In the genomic region with DNA sequence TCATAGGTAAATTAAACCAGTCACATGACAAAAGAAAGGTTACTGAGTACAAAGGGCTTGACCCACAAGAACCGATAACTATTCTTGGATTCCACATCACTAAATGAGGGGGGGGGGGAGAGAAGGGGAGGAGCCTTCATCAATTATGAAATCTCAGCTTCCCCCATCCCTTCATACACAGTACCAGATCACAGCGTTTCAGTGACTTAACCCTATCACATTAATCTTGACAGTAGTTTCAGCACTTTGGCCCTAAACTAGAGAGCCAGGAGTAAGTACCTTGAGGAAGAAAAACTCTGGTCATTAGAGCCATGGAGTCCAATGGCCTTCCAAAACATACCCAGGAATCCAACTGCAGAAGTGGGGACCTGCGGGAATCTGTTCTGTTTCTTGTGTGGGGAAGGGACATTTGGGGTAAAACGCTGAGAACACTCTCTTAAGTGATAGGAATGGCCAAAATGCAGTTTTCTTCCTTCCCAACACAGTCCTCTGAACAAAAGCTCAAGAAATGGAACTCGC, we compare ENCODE assay signal across 8 mouse cellular contexts. TPM values are rescaled to one million over a fixed set of nuclear protein-coding genes. Genes with fewer than 3 reads are reported as not detected.
DNase-seq lines count a peak whose midpoint lies in the region; ATAC-seq and TF ChIP-seq lines count a peak whose summit lies in the region.

No protein-coding gene starts in this region.

- peak; percentile 51 for ATAC-seq in embryonic facial prominence, embryonic 11.5 days (replicated peaks; ENCODE audit: insufficient number of reproducible peaks, low FRiP score, low TSS enrichment, low read depth)
- peak; percentile 64 for ATAC-seq in intestine, embryonic 16.5 days
- ATAC-seq in neural tube, embryonic 14.5 days (ENCODE audit: low read depth): peak; percentile 42

- H3K36me3 ChIP-seq in liver, adult 2 months (ENCODE audit: control insufficient read depth, insufficient read depth, low read length): peaks cover 19% of the 10 kb centered on the region; the same call in 1 of the 2 replicates
- H3K36me3 ChIP-seq in embryonic facial prominence, embryonic 11.5 days (replicated peaks; ENCODE audit: control insufficient read depth, insufficient read depth, low read depth, low read length): no peaks in the 10 kb centered on the region
- H3K36me3 ChIP-seq in intestine, embryonic 16.5 days (ENCODE audit: control insufficient read depth, insufficient read depth, low read length): peaks cover 9% of the 10 kb centered on the region; the same call in 1 of the 2 replicates
- peaks cover 2% of the 10 kb centered on the region; the same call in 1 of the 2 replicates for H3K36me3 ChIP-seq in neural tube, embryonic 14.5 days (ENCODE audit: control insufficient read depth, insufficient read depth, low read length)

- DNase-seq in liver, adult 2 months (ENCODE audit: extremely low read depth, low read depth, low spot score): peak; percentile 86
- DNase-seq in liver: no peak
- DNase-seq in embryonic facial prominence, embryonic 11.5 days (ENCODE audit: low spot score): no peak
- DNase-seq in B cell, adult 2 months: no peak
- no peak for DNase-seq in cerebellum, adult 11 months
- DNase-seq in embryo, embryonic 10.5 days (ENCODE audit: low spot score): no peak

- TF ChIP-seq CTCF in liver, adult 2 months (IDR thresholded peaks at IDR 0.05; ENCODE audit: low read depth, low read length): no peak

- H3K4me1 ChIP-seq in liver, adult 2 months (ENCODE audit: control insufficient read depth, insufficient read depth, low read length): peaks cover 8% of the 10 kb centered on the region
- H3K4me1 ChIP-seq in embryonic facial prominence, embryonic 11.5 days (ENCODE audit: control insufficient read depth, insufficient read depth, low read length): no peaks in the 10 kb centered on the region
- H3K4me1 ChIP-seq in intestine, embryonic 16.5 days (ENCODE audit: control insufficient read depth, insufficient read depth, low read length): no peaks in the 10 kb centered on the region
- peaks cover 14% of the 10 kb centered on the region for H3K4me1 ChIP-seq in neural tube, embryonic 14.5 days (ENCODE audit: control insufficient read depth, insufficient read depth, low read length)

- H3K9me3 ChIP-seq in embryonic facial prominence, embryonic 11.5 days (replicated peaks; ENCODE audit: control insufficient read depth, low read length): no peaks in the 10 kb centered on the region
- no peaks in the 10 kb centered on the region for H3K9me3 ChIP-seq in intestine, embryonic 16.5 days (ENCODE audit: control insufficient read depth, low read length)
- H3K9me3 ChIP-seq in neural tube, embryonic 14.5 days (ENCODE audit: control insufficient read depth, low read length): no peaks in the 10 kb centered on the region

- 0% methylated on average over 5 of the region's 5 CpGs for WGBS in liver, adult 2 months
- 3% methylated on average over 5 of the region's 5 CpGs for WGBS in embryonic facial prominence, embryonic 11.5 days
- 3% methylated on average over 5 of the region's 5 CpGs for WGBS in intestine, embryonic 16.5 days
- 3% methylated on average over 5 of the region's 5 CpGs for WGBS in neural tube, embryonic 14.5 days

- no peaks in the 10 kb centered on the region for H3K27me3 ChIP-seq in liver, adult 2 months (ENCODE audit: control insufficient read depth, insufficient read depth, low read length)
- H3K27me3 ChIP-seq in embryonic facial prominence, embryonic 11.5 days (ENCODE audit: control insufficient read depth, insufficient read depth, low read length): no peaks in the 10 kb centered on the region
- no peaks in the 10 kb centered on the region for H3K27me3 ChIP-seq in intestine, embryonic 16.5 days (replicated peaks; ENCODE audit: control insufficient read depth, insufficient read depth, low read length)
- H3K27me3 ChIP-seq in neural tube, embryonic 14.5 days (ENCODE audit: control insufficient read depth, insufficient read depth, low read length): no peaks in the 10 kb centered on the region

- no peak for TF ChIP-seq POLR2A in liver, adult 2 months (IDR thresholded peaks at IDR 0.05; ENCODE audit: extremely low read depth, insufficient read depth, low read length)

- H3K79me2 ChIP-seq in liver, adult 2 months (ENCODE audit: control insufficient read depth, insufficient read depth, low read length): peaks cover 5% of the 10 kb centered on the region; the same call in 1 of the 2 replicates

- H3K4me3 ChIP-seq in liver, adult 2 months (ENCODE audit: insufficient read depth, low read depth, low read length): peak overlapping the region; percentile 70
- peak overlapping the region; percentile 66 for H3K4me3 ChIP-seq in embryonic facial prominence, embryonic 11.5 days (ENCODE audit: low read depth, low read length)
- H3K4me3 ChIP-seq in intestine, embryonic 16.5 days (ENCODE audit: low read length): peak overlapping the region; percentile 68
- H3K4me3 ChIP-seq in neural tube, embryonic 14.5 days (ENCODE audit: low read depth, low read length): peak overlapping the region; percentile 66

- peak overlapping the region; percentile 96 for H3K27ac ChIP-seq in liver, adult 2 months (replicated peaks; ENCODE audit: insufficient read depth, low read depth, low read length)
- H3K27ac ChIP-seq in embryonic facial prominence, embryonic 11.5 days (replicated peaks; ENCODE audit: low read depth, low read length): peak overlapping the region; percentile 88
- peak overlapping the region; percentile 85 for H3K27ac ChIP-seq in intestine, embryonic 16.5 days (ENCODE audit: low read length)
- H3K27ac ChIP-seq in neural tube, embryonic 14.5 days (ENCODE audit: low read depth, low read length): peak overlapping the region; percentile 94

- peak overlapping the region; percentile 89 for H3K9ac ChIP-seq in liver, adult 2 months (ENCODE audit: low read depth, low read length)
- peak overlapping the region; percentile 95 for H3K9ac ChIP-seq in embryonic facial prominence, embryonic 11.5 days (replicated peaks; ENCODE audit: low read length)
- peak overlapping the region; percentile 93 for H3K9ac ChIP-seq in intestine, embryonic 16.5 days (ENCODE audit: low read depth, low read length)
- H3K9ac ChIP-seq in neural tube, embryonic 14.5 days (replicated peaks; ENCODE audit: low read depth, low read length): peak overlapping the region; percentile 77

- peak overlapping the region; percentile 75 for H3K4me2 ChIP-seq in embryonic facial prominence, embryonic 11.5 days (ENCODE audit: low read depth, low read length)
- peak overlapping the region; percentile 77 for H3K4me2 ChIP-seq in intestine, embryonic 16.5 days (ENCODE audit: low read depth, low read length)
- H3K4me2 ChIP-seq in neural tube, embryonic 14.5 days (ENCODE audit: low read depth, low read length): peak overlapping the region; percentile 70

RNA-seq across cellular contexts. Expression of gene Usp40, which starts 0.6 kb away (rescaled TPM):
- 29.4 and 29.8 TPM in 2 replicates for total RNA-seq in liver, adult 2 months (2014; rRNA removed)
- 6.4 and 8.6 TPM in 2 replicates for polyA plus RNA-seq in liver, adult 2 months (2012; rRNA removed)
- polyA plus RNA-seq in embryonic facial prominence, embryonic 11.5 days (2014; fragmentation: Nextera tagmentation; extraction: Ambion mirVana): 34.6 and 36.6 TPM in 2 replicates
- polyA plus RNA-seq in intestine, embryonic 16.5 days (2015; fragmentation: Nextera tagmentation; extraction: Ambion mirVana): 27.4 and 28.4 TPM in 2 replicates
- polyA plus RNA-seq in neural tube, embryonic 14.5 days (2014; fragmentation: Nextera tagmentation; extraction: Ambion mirVana): 22.0 and 22.1 TPM in 2 replicates

RNA-seq across cellular contexts. Expression of gene Ugt1a10, which starts 47.4 kb away (rescaled TPM):
- 6.4 and 6.9 TPM in 2 replicates for total RNA-seq in liver, adult 2 months (2014; rRNA removed)
- polyA plus RNA-seq in liver, adult 2 months (2012; rRNA removed): 1.2 and 2.8 TPM in 2 replicates
- not detected in 2 replicates for polyA plus RNA-seq in embryonic facial prominence, embryonic 11.5 days (2014; fragmentation: Nextera tagmentation; extraction: Ambion mirVana)
- not detected in 2 replicates for polyA plus RNA-seq in intestine, embryonic 16.5 days (2015; fragmentation: Nextera tagmentation; extraction: Ambion mirVana)
- polyA plus RNA-seq in neural tube, embryonic 14.5 days (2014; fragmentation: Nextera tagmentation; extraction: Ambion mirVana): not detected in 2 replicates
